18 mouse cellular contexts compared by ENCODE assay signal in genomic region chr14:24212861-24213260, GRCm38 (mm10). TPM values are rescaled to one million over a fixed set of nuclear protein-coding genes. Genes with fewer than 3 reads are reported as not detected.
DNase-seq lines count a peak whose midpoint lies in the region; ATAC-seq and TF ChIP-seq lines count a peak whose summit lies in the region.
"Had no signal": no experiment of that assay in that cellular context is flagged by ENCODE, and none has a peak within 500 bp of the region (broad histone marks: within the 10 kb centered on the region; RNA-seq: fewer than 3 reads in every experiment).

No protein-coding gene starts in this region.

- H3ac ChIP-seq in C2C12 (ENCODE audit: control insufficient read depth, insufficient read length, low read depth): peak overlapping the region; percentile 19

- no peak for TF ChIP-seq POLR2A in embryonic fibroblast, embryonic 13.5 days (IDR thresholded peaks at IDR 0.05; ENCODE audit: low read depth, low read length)

- intact Hi-C loops in gastrocnemius, adult 2 months (cut with DNase I): no loop called here
- intact Hi-C loops in gastrocnemius, postnatal 36 days (cut with DNase I): loop anchor here (10.0 kb wide), 1 partner anchor 952 kb away; no protein-coding TSS in a partner anchor

- H3K36me3 ChIP-seq in intestine, embryonic 14.5 days (ENCODE audit: control insufficient read depth, insufficient read depth, low read length): no peaks in the 10 kb centered on the region
- H3K36me3 ChIP-seq in intestine, embryonic 15.5 days: no peaks in the 10 kb centered on the region
- H3K36me3 ChIP-seq in C2C12 (ENCODE audit: control insufficient read depth, insufficient read depth): peaks cover 8% of the 10 kb centered on the region
- H3K36me3 ChIP-seq: G1E had no signal

- 45% methylated on average over 5 of the region's 5 CpGs for WGBS in intestine, embryonic 14.5 days
- 31% methylated on average over 5 of the region's 5 CpGs for WGBS in intestine, embryonic 15.5 days

- 0 out of 2 replicates have a peak, but pooled peaks have one; percentile 16 for ATAC-seq in intestine, embryonic 14.5 days (replicated peaks; ENCODE audit: low FRiP score, low TSS enrichment, low read depth)
- no peak for ATAC-seq in intestine, embryonic 15.5 days
- ATAC-seq: forebrain, postnatal 0 days had no signal

- no peaks in the 10 kb centered on the region for H3K9me3 ChIP-seq in intestine, embryonic 14.5 days (ENCODE audit: control insufficient read depth, low read length)
- no peaks in the 10 kb centered on the region for H3K9me3 ChIP-seq in intestine, embryonic 15.5 days
- H3K9me3 ChIP-seq: G1E had no signal

- no peak overlapping the region for H3K4me3 ChIP-seq in gastrocnemius, adult 2 months
- no peak overlapping the region for H3K4me3 ChIP-seq in intestine, embryonic 14.5 days (ENCODE audit: low read depth, low read length)
- H3K4me3 ChIP-seq in intestine, embryonic 15.5 days (replicated peaks): no peak overlapping the region
- no peak overlapping the region for H3K4me3 ChIP-seq in C2C12 (ENCODE audit: insufficient read depth, poor library complexity, severe bottlenecking)
- H3K4me3 ChIP-seq in embryonic fibroblast, embryonic 13.5 days (ENCODE audit: insufficient read depth, low read length): no peak overlapping the region

- no peak for DNase-seq in gastrocnemius, adult 2 months
- DNase-seq in gastrocnemius, postnatal 10 days: no peak
- no peak for DNase-seq in intestine, embryonic 14.5 days (ENCODE audit: low spot score)
- no peak for DNase-seq in gastrocnemius, postnatal 36 days
- DNase-seq in layer of hippocampus, postnatal 14 days (ENCODE audit: low spot score in 2 of 2): no peak
- DNase-seq: cerebellum, postnatal 14 days; forebrain, postnatal 0 days; kidney, adult 11 months; kidney, postnatal 14 days; layer of hippocampus, postnatal 36 days; left cerebral cortex, postnatal 4 days; right cerebral cortex, adult 18-20 months had no signal

- peaks cover 86% of the 10 kb centered on the region for H3K79me2 ChIP-seq in C2C12 (ENCODE audit: control insufficient read depth, insufficient read depth)

- peaks cover 73% of the 10 kb centered on the region for H3K79me3 ChIP-seq in C2C12 (ENCODE audit: low read depth)

- H3K27me3 ChIP-seq in intestine, embryonic 14.5 days (replicated peaks; ENCODE audit: control insufficient read depth, insufficient read depth, low read length): no peaks in the 10 kb centered on the region
- no peaks in the 10 kb centered on the region for H3K27me3 ChIP-seq in intestine, embryonic 15.5 days (replicated peaks)
- no peaks in the 10 kb centered on the region for H3K27me3 ChIP-seq in C2C12 (ENCODE audit: control insufficient read depth, insufficient read depth, insufficient read length)

- no peak overlapping the region for H3K9ac ChIP-seq in intestine, embryonic 14.5 days (ENCODE audit: low read length)
- no peak overlapping the region for H3K9ac ChIP-seq in intestine, embryonic 15.5 days
- H3K9ac ChIP-seq: forebrain, postnatal 0 days had no signal

- H3K4me1 ChIP-seq in intestine, embryonic 14.5 days (replicated peaks; ENCODE audit: control insufficient read depth, insufficient read depth, low read length): peaks cover 43% of the 10 kb centered on the region
- H3K4me1 ChIP-seq in intestine, embryonic 15.5 days (replicated peaks): peaks cover 36% of the 10 kb centered on the region
- peaks cover 22% of the 10 kb centered on the region for H3K4me1 ChIP-seq in embryonic fibroblast, embryonic 13.5 days (ENCODE audit: control insufficient read depth, insufficient read depth, low read length)

- H3K27ac ChIP-seq in gastrocnemius, adult 2 months: peak overlapping the region; percentile 16; the same call in 1 of the 2 replicates
- H3K27ac ChIP-seq in intestine, embryonic 14.5 days (ENCODE audit: low read depth): no peak overlapping the region
- H3K27ac ChIP-seq in intestine, embryonic 15.5 days: no peak overlapping the region
- H3K27ac ChIP-seq in embryonic fibroblast, embryonic 13.5 days (ENCODE audit: insufficient read depth, low read length): peak overlapping the region; percentile 71
- H3K27ac ChIP-seq: macrophage had no signal

- H3K4me2 ChIP-seq in intestine, embryonic 14.5 days (ENCODE audit: low read length): no peak overlapping the region
- H3K4me2 ChIP-seq in intestine, embryonic 15.5 days (replicated peaks): no peak overlapping the region

- TF ChIP-seq CTCF in gastrocnemius, adult 2 months (IDR thresholded peaks at IDR 0.05): no peak
- TF ChIP-seq CTCF in C2C12 (IDR thresholded peaks at IDR 0.05; ENCODE audit: control insufficient read depth, insufficient read depth, insufficient read length): no peak
- no peak for TF ChIP-seq CTCF in embryonic fibroblast, embryonic 13.5 days (IDR thresholded peaks at IDR 0.05; ENCODE audit: borderline replicate concordance, insufficient read depth, low read length)

TF ChIP-seq in C2C12, 6 proteins besides CTCF, POLR2A, EP300 and RAD21:
- TF ChIP-seq FOSL1 (IDR thresholded peaks at IDR 0.05; ENCODE audit: insufficient read depth, low read length, poor library complexity, severe bottlenecking) (no peak), MYOG (IDR thresholded peaks at IDR 0.05; ENCODE audit: control insufficient read depth, extremely low read depth, insufficient read length) (no peak), MAX (IDR thresholded peaks at IDR 0.05) (no peak)

RNA-seq across cellular contexts. Expression of gene Dlg5, which starts 32.9 kb away (rescaled TPM):
- 1 to 10 TPM; 5.5 to 7.8 TPM for total RNA-seq in gastrocnemius, adult 2 months (2021)
- 10 to 100 TPM; 11.7 to 19.0 TPM for total RNA-seq in gastrocnemius, postnatal 10 days (2021)
- 25.3 and 29.2 TPM in 2 replicates for polyA plus RNA-seq in intestine, embryonic 14.5 days (2014; fragmentation: Nextera tagmentation; extraction: Ambion mirVana)
- 10.5 and 11.8 TPM in 2 replicates for polyA plus RNA-seq in intestine, embryonic 15.5 days (2015; fragmentation: Nextera tagmentation; extraction: Ambion mirVana)
- polyA plus RNA-seq in C2C12 (2012; fragmentation: generic; extraction: Trizol): 59.6 TPM
- polyA plus RNA-seq in embryonic fibroblast, embryonic 13.5 days (2011; ENCODE audit: insufficient read length, low read depth, missing spikeins): 60.8 and 79.5 TPM in 2 replicates
- 1 to 10 TPM; 4.3 to 4.5 TPM for total RNA-seq in gastrocnemius, postnatal 36 days (2021)
- 10 to 100 TPM; 55.5 to 74.0 TPM for total RNA-seq in layer of hippocampus, postnatal 14 days (2021)
- total RNA-seq: granulocyte monocyte progenitor cell, adult 5-6 weeks had no signal

Comparison
In these comparisons a context has a peak if more than half of its experiments do, and no peak if none do; other contexts are left out.
1. H3K27ac ChIP-seq: peak in gastrocnemius, adult 2 months (single experiment) and embryonic fibroblast, embryonic 13.5 days (single experiment); none in intestine, embryonic 14.5 days (single experiment) and intestine, embryonic 15.5 days (single experiment).